Comparison of ENCODE assay signal across 9 mouse cellular contexts in the genomic region with DNA sequence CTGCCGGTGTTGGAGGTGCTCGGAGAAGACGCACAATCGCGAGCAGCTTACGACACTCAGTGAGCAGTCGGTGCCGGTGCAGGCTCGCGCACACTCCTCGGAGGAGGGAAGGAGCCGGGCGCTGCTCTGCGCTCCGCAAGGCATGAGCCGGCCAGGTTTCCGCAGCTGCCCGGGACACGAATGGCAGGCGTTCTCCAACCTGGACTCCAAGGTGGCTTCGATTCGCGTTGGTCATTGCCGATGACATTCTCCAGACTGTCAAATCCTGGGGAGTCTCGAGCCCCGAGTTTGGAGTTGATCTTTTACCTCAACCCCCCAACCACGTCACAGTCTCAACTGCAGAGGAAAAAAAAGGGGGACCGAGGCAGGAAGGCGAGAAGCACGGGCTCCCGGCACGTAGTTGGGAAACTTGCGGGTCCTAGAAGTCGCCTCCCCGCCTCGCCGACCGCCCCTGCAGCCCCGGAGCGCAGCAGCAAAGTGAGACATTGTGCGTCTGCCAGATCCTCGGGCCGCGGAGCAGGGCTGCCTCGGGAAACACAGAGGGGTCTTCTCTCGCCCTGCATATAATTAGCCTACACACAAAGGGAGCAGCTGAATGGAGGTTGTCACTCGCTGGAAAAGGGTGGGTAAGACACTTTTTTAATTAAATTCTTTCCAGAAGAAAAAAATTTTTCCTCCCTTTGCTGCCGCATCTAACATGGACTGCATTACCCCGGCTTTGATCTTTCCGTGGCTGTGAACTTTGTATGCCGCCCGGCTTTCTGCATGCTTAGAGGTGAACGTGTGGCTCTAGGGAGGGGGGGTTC. TPM values are rescaled to one million over a fixed set of nuclear protein-coding genes. Genes with fewer than 3 reads are reported as not detected.
DNase-seq lines count a peak whose midpoint lies in the region; ATAC-seq and TF ChIP-seq lines count a peak whose summit lies in the region.
"Had no signal": no experiment of that assay in that cellular context is flagged by ENCODE, and none has a peak within 500 bp of the region (broad histone marks: within the 10 kb centered on the region; RNA-seq: fewer than 3 reads in every experiment).

A gene (plus strand): TSS at position 89 of the 806 bp plus-strand sequence.

- peak within 1 kb of the TSS; percentile 98 for H3K4me2 ChIP-seq in embryonic facial prominence, embryonic 12.5 days (replicated peaks)
- peak within 1 kb of the TSS; percentile 94 for H3K4me2 ChIP-seq in hindbrain, embryonic 11.5 days (replicated peaks; ENCODE audit: low read depth, low read length)
- peak within 1 kb of the TSS; percentile 89 for H3K4me2 ChIP-seq in midbrain, embryonic 11.5 days
- peak within 1 kb of the TSS; percentile 81 for H3K4me2 ChIP-seq in stomach, postnatal 0 days (replicated peaks; ENCODE audit: low read depth)

- TF ChIP-seq CTCF in stomach, postnatal 0 days (IDR thresholded peaks at IDR 0.05; ENCODE audit: low read depth) = peak; percentile 54

- peaks cover 8% of the 10 kb centered on the region for H3K4me1 ChIP-seq in embryonic facial prominence, embryonic 12.5 days
- H3K4me1 ChIP-seq in hindbrain, embryonic 11.5 days (replicated peaks; ENCODE audit: control insufficient read depth, insufficient read depth, low read length) = no peaks in the 10 kb centered on the region
- H3K4me1 ChIP-seq in midbrain, embryonic 11.5 days (ENCODE audit: control insufficient read depth, insufficient read depth, low read length) = peaks cover 7% of the 10 kb centered on the region; the same call in 1 of the 2 replicates
- H3K4me1 ChIP-seq in stomach, postnatal 0 days (replicated peaks; ENCODE audit: control insufficient read depth, insufficient read depth) = no peaks in the 10 kb centered on the region

- TF ChIP-seq EP300 in stomach, postnatal 0 days (optimal IDR thresholded peaks at IDR 0.05) = no peak

- WGBS in embryonic facial prominence, embryonic 12.5 days = under 1% methylated on average over 53 of the region's 53 CpGs
- under 1% methylated on average over 48 of the region's 53 CpGs for WGBS in hindbrain, embryonic 11.5 days
- WGBS in midbrain, embryonic 11.5 days = under 1% methylated on average over 53 of the region's 53 CpGs
- under 1% methylated on average over 53 of the region's 53 CpGs for whole genome bisulfite sequencing in stomach, postnatal 0 days

- ATAC-seq in embryonic facial prominence, embryonic 12.5 days (ENCODE audit: insufficient number of reproducible peaks, insufficient read depth, low FRiP score, low TSS enrichment) = peak; percentile 88
- peak; percentile 94 for ATAC-seq in hindbrain, embryonic 11.5 days (ENCODE audit: low FRiP score)
- peak; percentile 91 for ATAC-seq in midbrain, embryonic 11.5 days (ENCODE audit: low FRiP score)
- ATAC-seq in stomach, postnatal 0 days (ENCODE audit: low FRiP score, low TSS enrichment) = no peak; the same call in 1 of the 2 replicates
- no peak for ATAC-seq in inflammation-experienced regulatory T-cells, adult 6 months

- H3K27ac ChIP-seq in embryonic facial prominence, embryonic 12.5 days = no peak within 1 kb of the TSS
- peak within 1 kb of the TSS; percentile 79 for H3K27ac ChIP-seq in hindbrain, embryonic 11.5 days (ENCODE audit: low read depth, low read length)
- H3K27ac ChIP-seq in midbrain, embryonic 11.5 days (ENCODE audit: low read depth, low read length) = peak within 1 kb of the TSS; percentile 64
- H3K27ac ChIP-seq in stomach, postnatal 0 days (replicated peaks) = no peak within 1 kb of the TSS

- no peaks in the 10 kb centered on the region for H3K36me3 ChIP-seq in embryonic facial prominence, embryonic 12.5 days
- no peaks in the 10 kb centered on the region for H3K36me3 ChIP-seq in hindbrain, embryonic 11.5 days (ENCODE audit: control insufficient read depth, insufficient read depth, low read length)
- no peaks in the 10 kb centered on the region for H3K36me3 ChIP-seq in midbrain, embryonic 11.5 days (ENCODE audit: control insufficient read depth, insufficient read depth, low read length)
- no peaks in the 10 kb centered on the region for H3K36me3 ChIP-seq in stomach, postnatal 0 days (ENCODE audit: control insufficient read depth, insufficient read depth, low read length)

- H3K9me3 ChIP-seq in embryonic facial prominence, embryonic 12.5 days = no peaks in the 10 kb centered on the region
- H3K9me3 ChIP-seq in hindbrain, embryonic 11.5 days (ENCODE audit: control insufficient read depth, low read length) = no peaks in the 10 kb centered on the region
- no peaks in the 10 kb centered on the region for H3K9me3 ChIP-seq in midbrain, embryonic 11.5 days (ENCODE audit: control insufficient read depth, low read length)
- no peaks in the 10 kb centered on the region for H3K9me3 ChIP-seq in stomach, postnatal 0 days (ENCODE audit: control insufficient read depth, low read length)

- H3K27me3 ChIP-seq in embryonic facial prominence, embryonic 12.5 days = peaks cover 43% of the 10 kb centered on the region
- peaks cover 16% of the 10 kb centered on the region for H3K27me3 ChIP-seq in hindbrain, embryonic 11.5 days (ENCODE audit: control insufficient read depth, insufficient read depth, low read length)
- H3K27me3 ChIP-seq in midbrain, embryonic 11.5 days (ENCODE audit: control insufficient read depth, insufficient read depth, low read length) = peaks cover 16% of the 10 kb centered on the region
- H3K27me3 ChIP-seq in stomach, postnatal 0 days (ENCODE audit: control insufficient read depth, insufficient read depth, low read length) = peaks cover 13% of the 10 kb centered on the region

- H3K9ac ChIP-seq in embryonic facial prominence, embryonic 12.5 days = peak within 1 kb of the TSS; percentile 43
- H3K9ac ChIP-seq in hindbrain, embryonic 11.5 days (ENCODE audit: low read depth, low read length) = peak within 1 kb of the TSS; percentile 68
- H3K9ac ChIP-seq in midbrain, embryonic 11.5 days (ENCODE audit: low read length) = peak within 1 kb of the TSS; percentile 62
- 0 out of 2 replicates have a peak within 1 kb of the TSS, but pooled peaks have one; percentile 23 for H3K9ac ChIP-seq in stomach, postnatal 0 days (ENCODE audit: low read length)

- H3K4me3 ChIP-seq in embryonic facial prominence, embryonic 12.5 days = peak within 1 kb of the TSS; percentile 50
- peak within 1 kb of the TSS; percentile 46 for H3K4me3 ChIP-seq in hindbrain, embryonic 11.5 days (ENCODE audit: low read depth, low read length)
- peak within 1 kb of the TSS; percentile 51 for H3K4me3 ChIP-seq in midbrain, embryonic 11.5 days (ENCODE audit: low read depth, low read length)
- peak within 1 kb of the TSS; percentile 44 for H3K4me3 ChIP-seq in stomach, postnatal 0 days (ENCODE audit: low read depth, low read length)

- peak; percentile 57 for DNase-seq in ES-CJ7 (ENCODE audit: low read depth, low spot score)
- peak; percentile 57 for DNase-seq in adrenal gland, postnatal 10 days
- DNase-seq in hindbrain, embryonic 11.5 days (ENCODE audit: low spot score) = peak; percentile 78
- peak; percentile 70 to 79 for DNase-seq in layer of hippocampus, postnatal 25 days (ENCODE audit: extremely low spot score in 1 of 2, low spot score in 1 of 2)
- peak; percentile 97 for DNase-seq in midbrain, embryonic 11.5 days (ENCODE audit: low spot score, missing footprints)
- peak; percentile 51 for DNase-seq in stomach, postnatal 0 days (ENCODE audit: low spot score)

RNA-seq across cellular contexts. Expression of the gene that starts here (rescaled TPM):
- total RNA-seq in adrenal gland, postnatal 10 days (2021) = 1 to 10 TPM in 1 of 2 experiments, under 1 TPM in 1; 0.84 to 1.2 TPM
- polyA plus RNA-seq in embryonic facial prominence, embryonic 12.5 days (2016; fragmentation: Nextera tagmentation; extraction: Ambion mirVana) = 12.5 and 16.4 TPM in 2 replicates
- 8.6 and 9.9 TPM in 2 replicates for polyA plus RNA-seq in hindbrain, embryonic 11.5 days (2014; fragmentation: Nextera tagmentation; extraction: Ambion mirVana)
- total RNA-seq in layer of hippocampus, postnatal 25 days (2021) = 100 to 1,000 TPM; 117 to 125 TPM
- polyA plus RNA-seq in midbrain, embryonic 11.5 days (2014; fragmentation: Nextera tagmentation; extraction: Ambion mirVana) = 7.9 and 8.8 TPM in 2 replicates
- 2.5 and 3.0 TPM in 2 replicates for polyA plus RNA-seq in stomach, postnatal 0 days (2015; fragmentation: Nextera tagmentation; extraction: Ambion mirVana)
- polyA plus RNA-seq in inflammation-experienced regulatory T-cells, adult 6 months (2017; shearing (Covaris generic)) = not detected
- total RNA-seq: neutrophil, adult 5-6 weeks had no signal

Comparison
In these comparisons a context has a peak if more than half of its experiments do, and no peak if none do; other contexts are left out.
1. RNA of the gene that starts here (total RNA-seq): 117 to 125 TPM in layer of hippocampus, postnatal 25 days; 0.84 to 1.2 TPM in adrenal gland, postnatal 10 days; every median in the first group is over 10 times any median in the second.
2. ATAC-seq: peak in embryonic facial prominence, embryonic 12.5 days (single experiment), hindbrain, embryonic 11.5 days (single experiment) and midbrain, embryonic 11.5 days (single experiment); none in stomach, postnatal 0 days (single experiment) and inflammation-experienced regulatory T-cells, adult 6 months (single experiment).
3. H3K27ac ChIP-seq: peak in hindbrain, embryonic 11.5 days (single experiment) and midbrain, embryonic 11.5 days (single experiment); none in embryonic facial prominence, embryonic 12.5 days (single experiment) and stomach, postnatal 0 days (single experiment).
4. Peak in every context shown above with its lines, with median percentiles within 50 percentile points of each other: DNase-seq, H3K4me2 ChIP-seq, H3K4me3 ChIP-seq and H3K9ac ChIP-seq.